Mouse (Mus musculus) ES-Bruce4 (cell line): ENCODE results near the gene Rapgef5.

Experiments
- CTCF ChIP-seq: IDR thresholded peaks from one replicate; pipeline ENCODE4 v1.8.1; 2011; ENCODE audit warnings: low read depth, low read length
- EP300 ChIP-seq: IDR thresholded peaks from 2 replicates; pipeline ENCODE4 v1.6.1; 2011; ENCODE audit warnings: low read depth, low read length; ENCODE audit not compliant: insufficient read depth
- POLR2A ChIP-seq: IDR thresholded peaks from one replicate; pipeline ENCODE4 v1.8.1; 2011; ENCODE audit warnings: low read length; ENCODE audit not compliant: insufficient read depth

- TF ChIP-seq EP300 (no peak), POLR2A (no peak), CTCF (no peak)
Measured at GRCm38 (mm10) chr12:117676265-117676664, 160.0 kb downstream of the Rapgef5 start.
